Mouse (Mus musculus) kidney, postnatal 14 days (tissue): ENCODE data around the gene Fxyd6.

ENCODE experiments used
- DNase-seq: peaks from one replicate; pipeline ENCODE4 v3.0.0; 2022; ENCODE audit warnings: mixed read lengths

Gene Fxyd6

GRCm38 (mm10) chr9:45376883-45377282 lies 6.9 kb downstream of the Fxyd6 start:
- no peak for DNase-seq

DNA sequence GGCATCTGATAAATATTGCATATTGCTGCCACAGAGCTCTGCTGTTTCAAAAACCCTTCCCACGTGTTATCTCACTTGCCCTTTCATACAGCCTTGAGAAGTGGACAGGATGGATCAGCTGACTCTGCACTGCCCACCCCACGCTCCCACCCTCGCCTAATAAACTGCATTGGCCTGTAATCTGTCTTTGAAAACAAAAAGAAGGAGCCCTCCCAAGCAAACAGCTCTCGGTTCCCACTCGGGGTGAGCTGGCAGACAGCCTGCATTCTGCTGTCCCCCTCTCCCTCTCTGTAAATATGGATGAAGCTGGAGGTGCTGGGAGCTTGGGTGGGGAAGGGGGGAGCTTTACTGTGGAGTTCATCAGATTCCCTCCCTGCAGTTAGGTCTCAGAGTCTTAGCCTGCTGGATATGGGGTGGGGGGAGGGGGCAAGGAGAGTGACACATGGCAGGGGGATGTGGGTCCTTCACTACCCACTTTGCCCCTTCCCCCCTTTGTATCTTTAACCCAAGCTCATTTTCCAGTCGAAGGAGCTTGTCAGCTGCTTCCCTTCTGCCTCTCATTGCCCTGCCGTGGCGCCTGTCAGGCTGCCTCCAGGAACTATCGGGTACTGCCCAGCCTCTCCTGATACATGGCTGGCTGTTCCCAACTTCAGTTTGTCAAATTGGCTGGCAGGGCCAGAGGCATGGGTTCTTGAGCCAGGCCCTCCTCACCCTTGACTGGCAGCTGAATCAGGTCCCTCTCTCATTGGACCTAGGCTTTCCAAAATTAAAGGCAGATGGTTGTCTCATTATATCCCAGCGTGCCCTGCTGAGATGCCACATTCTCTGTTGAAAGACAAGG lies 10.6 kb downstream of the Fxyd6 start:
- no peak for DNase-seq

DNA sequence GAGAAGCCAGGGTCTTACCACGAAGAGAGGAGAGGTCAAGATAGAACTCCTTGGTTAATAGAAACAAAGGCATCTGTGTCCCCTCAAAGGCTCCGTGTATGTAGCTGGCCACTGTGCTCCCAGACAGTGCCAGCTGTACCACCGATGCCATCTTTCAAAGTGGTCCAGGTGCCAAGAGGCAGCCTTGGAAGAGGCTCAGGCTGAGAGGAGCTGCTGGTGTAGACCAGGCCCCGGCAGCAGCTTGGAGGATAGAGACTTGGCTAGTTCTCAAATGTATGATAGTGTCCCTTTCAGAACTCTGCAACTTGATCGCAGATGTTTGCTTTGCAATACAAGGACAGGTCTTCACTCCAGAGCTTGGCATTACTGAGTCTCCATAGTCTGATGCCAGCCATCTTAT lies 12.4 kb downstream of the Fxyd6 start:
- no peak for DNase-seq

DNA sequence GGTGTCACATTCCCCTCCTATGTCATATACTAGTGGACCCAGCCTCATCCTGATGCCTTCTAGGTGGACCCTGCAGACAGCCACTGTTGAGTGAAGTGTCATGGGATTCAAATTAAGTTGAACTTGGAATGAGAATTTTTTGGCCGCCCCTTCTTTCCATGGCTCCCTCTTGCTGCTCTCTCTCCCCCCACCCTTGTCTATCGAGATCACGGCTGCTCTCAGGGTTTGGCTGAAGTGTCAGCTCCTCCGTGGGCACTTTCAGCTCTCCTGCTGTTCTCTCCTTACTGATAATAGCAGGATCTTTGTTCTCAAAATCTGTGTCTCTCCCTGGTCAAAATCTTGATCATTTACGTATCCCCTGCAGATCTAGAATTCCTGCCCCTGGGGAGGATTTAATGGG lies 12.8 kb downstream of the Fxyd6 start:
- no peak for DNase-seq

GRCm38 (mm10) chr9:45383883-45384282 lies 13.9 kb downstream of the Fxyd6 start:
- DNase-seq, result no peak

- no peak for DNase-seq
These were observed 16.7 kb downstream of the Fxyd6 start for GRCm38 (mm10) chr9:45386698-45387097.

DNA sequence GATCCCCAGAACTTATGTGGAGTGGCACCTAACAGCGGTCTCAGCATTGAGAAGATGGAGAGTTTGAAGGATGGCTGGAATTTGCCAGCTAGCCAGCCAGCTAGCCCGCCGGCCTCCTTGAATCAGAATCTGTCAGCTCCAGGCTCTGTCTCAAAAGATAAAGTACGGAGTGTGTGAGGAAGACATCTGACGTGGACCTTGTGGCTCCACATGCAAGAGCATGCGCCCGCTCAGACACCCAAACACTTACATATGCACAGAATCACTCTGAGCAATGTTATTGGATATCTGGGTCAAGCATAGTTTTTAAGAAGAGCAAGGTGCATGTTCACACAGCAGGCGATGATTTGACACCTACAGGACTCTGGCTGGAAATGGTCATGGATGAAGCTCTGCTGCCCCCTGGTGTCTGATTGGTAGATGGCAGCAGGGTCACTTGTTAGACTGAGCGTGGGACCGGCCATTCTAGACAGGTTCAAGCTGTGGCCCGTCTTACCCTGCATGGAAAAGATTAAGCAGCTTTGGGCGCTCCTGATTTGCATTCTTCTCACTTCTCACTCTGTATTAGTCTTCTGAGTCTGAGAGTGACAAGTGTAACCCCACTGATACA lies 18.5 kb downstream of the Fxyd6 start:
- DNase-seq, result peak; percentile 91

DNA sequence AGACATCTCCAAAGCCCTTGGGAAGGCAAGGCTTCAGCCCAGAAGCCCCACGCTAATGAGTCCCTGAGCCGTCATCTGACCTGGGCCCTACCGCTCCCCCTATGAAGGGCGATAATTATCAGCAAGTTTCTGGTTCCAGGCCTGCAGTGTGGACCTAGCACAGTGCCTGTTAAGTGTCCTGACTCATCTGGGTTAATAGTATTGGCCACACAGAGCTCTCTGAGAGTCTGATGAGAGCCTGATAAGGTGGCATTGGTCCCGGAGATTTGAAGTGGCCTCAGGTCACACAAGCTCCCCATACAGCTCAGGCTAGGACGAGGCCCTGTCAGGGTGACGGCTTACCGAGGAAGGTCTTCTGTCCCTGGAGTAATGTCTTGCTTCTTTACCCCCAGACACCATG lies 19.6 kb downstream of the Fxyd6 start:
- no peak for DNase-seq

- DNase-seq, result no peak
These were observed 21.3 kb downstream of the Fxyd6 start for GRCm38 (mm10) chr9:45391299-45391698.

GRCm38 (mm10) chr9:45395218-45395617 lies 25.2 kb downstream of the Fxyd6 start:
- DNase-seq, result no peak

DNA sequence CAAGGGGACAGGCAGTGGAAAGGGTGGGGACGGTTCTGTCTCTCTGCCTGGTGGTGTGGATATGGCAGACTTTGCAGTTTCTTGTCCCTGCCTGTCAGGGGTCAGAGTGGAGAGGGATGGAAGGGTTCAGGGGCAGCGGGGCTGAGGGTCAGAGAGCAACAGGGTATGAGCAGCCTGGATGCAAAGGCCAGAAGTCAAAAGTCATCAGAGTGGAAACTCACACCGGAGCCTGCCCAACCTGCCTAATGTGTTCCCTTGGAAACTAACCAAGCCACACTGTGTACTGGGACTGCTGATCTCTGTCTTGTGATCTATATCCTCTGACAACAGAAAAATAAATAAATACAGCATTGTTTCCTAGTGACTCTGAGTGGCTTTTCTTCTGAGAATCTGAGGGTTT lies 25.8 kb downstream of the Fxyd6 start:
- no peak for DNase-seq

GRCm38 (mm10) chr9:45398336-45398735 lies 28.4 kb downstream of the Fxyd6 start:
- DNase-seq, result peak; percentile 77

DNA sequence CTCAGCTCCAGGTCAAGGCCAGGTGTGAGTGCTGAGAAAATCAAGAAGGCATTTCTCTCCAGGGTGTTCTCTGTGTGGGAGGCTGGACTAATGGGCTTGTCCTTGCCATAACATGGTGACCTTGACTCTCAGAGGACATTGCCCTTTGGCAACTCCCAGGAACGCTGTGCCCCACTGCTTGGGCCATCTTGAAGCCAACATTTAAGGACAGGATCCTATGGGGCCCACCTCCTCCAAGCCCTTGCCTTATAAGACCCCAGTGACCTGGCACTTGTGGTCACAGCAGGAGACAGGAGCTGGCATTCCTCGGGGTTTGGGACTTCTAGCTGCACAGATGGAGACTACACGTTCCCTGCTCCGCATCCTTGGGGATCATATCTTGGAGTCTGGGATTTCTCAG lies 29.4 kb downstream of the Fxyd6 start, which contains the start of gene Fxyd2:
Gene Fxyd2, plus strand, starts transcription at position 236 of the 400 bp plus-strand sequence.
- peak; percentile 70 for DNase-seq

DNA sequence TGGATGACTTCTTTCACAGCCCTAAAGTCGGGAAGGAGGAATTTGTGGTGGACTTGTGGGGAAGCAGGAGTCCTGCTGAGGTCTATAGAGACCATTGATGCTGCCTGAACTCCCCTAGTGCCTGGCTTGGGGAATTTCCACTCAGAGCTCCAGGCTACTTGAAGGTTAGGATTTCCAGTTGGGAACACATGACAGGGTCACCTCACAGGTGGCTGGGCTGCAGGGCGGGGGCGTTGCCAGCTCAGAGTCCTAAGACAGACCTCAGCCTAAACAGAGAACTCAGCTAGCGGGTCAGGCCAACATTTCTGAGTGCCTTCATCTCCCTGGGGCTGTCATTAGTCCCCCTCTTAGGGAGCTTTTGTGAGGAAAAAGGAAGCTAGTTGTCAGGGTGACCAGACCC lies 31.9 kb downstream of the Fxyd6 start:
- peak; percentile 68 for DNase-seq

DNA sequence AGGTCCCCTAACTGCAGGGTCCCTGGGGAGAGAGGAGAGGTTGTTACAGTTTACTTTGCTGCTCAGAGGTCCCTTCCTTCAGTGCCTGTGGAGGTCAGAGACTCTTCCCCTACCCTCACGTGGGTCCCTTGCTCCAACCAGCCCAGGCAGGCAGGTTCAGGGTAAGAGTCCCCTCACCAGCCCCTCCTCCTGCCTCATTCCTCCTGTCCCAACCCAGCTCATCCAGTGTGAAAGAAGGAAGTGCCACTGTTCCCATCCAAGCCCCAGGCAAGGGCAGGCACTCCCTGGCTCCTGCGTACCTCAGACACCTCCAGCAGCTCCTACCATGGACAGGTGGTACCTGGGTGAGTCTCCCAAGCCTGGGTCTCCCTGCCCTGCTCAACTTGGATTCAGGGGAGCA lies 33.0 kb downstream of the Fxyd6 start:
- DNase-seq, result peak; percentile 75

GRCm38 (mm10) chr9:45405694-45406093 lies 35.7 kb downstream of the Fxyd6 start:
- peak; percentile 89 for DNase-seq

- DNase-seq, result peak; percentile 67
These were observed 36.8 kb downstream of the Fxyd6 start for GRCm38 (mm10) chr9:45406808-45407207.

DNA sequence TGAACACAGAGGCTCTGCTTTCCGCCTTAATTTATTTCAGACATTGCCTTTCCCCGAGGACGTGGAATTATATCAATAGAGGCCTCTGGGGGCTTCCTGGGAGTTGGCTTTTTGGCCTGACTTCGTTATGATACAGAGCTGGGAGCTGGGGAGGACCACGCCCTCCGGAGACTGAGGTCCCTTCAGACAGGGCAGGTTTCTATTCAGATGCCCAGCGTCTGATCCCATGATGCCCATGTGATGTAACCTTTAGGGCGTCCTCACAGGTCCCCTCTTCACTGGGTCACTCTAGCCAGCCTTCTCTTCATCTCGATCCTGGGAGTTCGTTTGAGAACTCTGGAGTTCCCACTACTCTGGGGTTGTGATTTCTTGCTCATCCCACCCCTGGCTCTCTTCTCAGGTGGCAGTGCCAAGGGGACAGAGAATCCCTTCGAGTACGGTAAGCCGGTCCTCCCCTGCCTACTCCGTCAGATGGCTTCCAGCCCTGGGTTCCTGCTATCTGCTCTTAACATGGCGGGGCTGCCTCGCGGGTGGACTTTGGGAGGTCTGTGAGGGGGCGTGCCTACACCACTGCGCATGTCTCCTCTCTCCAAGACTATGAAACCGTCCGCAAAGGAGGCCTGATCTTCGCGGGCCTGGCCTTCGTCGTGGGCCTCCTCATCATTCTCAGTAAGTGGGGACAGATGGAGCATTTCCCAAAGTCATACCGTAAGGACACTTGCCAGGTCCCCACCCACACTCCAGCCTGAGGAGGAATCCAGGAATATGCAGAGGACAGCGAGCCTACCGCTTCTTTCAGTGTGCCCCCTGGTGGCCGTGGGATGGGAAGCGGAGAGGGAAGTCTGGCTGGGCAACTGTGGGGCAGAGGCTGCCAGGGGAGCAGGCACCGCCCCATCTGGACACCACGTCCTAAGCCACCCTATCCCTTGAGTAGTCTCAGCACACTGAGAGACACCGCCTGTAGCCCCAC lies 38.0 kb downstream of the Fxyd6 start:
- peak; percentile 85 for DNase-seq

DNA sequence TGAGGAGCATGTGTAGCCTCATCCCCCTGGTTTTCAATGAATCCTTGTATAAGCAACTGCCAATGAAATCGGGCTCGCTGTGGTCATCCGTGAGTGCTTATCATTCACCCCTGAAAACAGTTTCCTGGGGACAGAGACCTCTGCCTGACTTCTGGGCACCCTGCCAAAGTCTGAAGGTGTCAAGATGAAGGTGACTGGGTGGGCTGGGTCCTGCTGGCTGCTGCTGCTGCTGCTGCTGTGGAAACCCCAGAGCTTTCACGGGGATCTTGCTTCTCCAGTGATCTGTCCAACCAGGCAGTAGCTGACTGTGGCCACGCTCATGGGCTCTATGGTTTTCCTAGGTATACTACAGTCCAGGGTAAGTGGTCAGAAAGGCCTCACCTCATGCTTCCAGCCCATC lies 40.2 kb downstream of the Fxyd6 start:
- DNase-seq, result no peak

- DNase-seq, result no peak
These were observed 40.6 kb downstream of the Fxyd6 start for GRCm38 (mm10) chr9:45410614-45411013.

DNA sequence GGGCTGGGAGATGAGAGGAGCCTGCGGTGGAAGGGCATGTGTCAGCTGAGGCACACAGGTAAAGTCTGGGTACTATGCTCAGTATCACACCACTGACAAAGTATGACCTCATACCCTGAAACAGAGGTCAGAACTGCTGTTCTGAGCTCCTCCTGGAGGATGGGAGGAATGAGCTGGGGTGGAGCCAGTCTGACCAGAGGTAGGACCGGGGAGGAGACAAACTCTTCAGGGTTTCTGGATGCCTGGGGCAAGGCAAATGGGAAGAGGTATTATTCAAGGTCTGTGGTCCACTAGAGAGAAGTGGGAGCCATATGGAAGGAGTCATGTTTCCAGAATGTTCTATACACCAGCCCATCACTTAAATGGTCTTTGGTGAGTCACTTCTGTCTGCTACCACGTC lies 41.1 kb downstream of the Fxyd6 start:
- DNase-seq, result no peak

DNA sequence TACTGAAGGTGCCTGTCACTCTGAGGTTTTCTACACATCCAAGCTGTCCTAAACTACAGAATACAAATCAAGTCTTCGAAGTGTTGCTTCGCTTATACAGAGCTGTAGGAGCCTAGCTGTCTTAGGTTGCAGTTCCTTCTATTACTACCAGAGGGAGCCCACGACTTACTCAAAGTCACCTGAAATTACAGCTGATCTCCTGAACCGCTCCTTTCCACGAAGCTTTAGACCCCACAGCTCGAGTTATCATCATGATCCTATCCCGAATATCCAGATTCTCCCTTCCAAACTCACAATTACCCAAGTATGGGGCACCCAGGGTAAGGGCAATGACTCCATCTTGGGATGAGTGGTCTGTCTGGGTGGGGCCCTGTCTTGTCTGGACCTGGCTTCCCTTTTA lies 41.8 kb downstream of the Fxyd6 start:
- DNase-seq, result peak; percentile 59

- peak; percentile 92 for DNase-seq
These were observed 42.3 kb downstream of the Fxyd6 start for GRCm38 (mm10) chr9:45412287-45412686.
